Mouse (Mus musculus): ENCODE results near the gene Papln.

The Papln gene

GRCm38 (mm10) chr12:83768235-83768899 is 4.9 kb downstream of the Papln start:
- no peak for DNase-seq

DNA sequence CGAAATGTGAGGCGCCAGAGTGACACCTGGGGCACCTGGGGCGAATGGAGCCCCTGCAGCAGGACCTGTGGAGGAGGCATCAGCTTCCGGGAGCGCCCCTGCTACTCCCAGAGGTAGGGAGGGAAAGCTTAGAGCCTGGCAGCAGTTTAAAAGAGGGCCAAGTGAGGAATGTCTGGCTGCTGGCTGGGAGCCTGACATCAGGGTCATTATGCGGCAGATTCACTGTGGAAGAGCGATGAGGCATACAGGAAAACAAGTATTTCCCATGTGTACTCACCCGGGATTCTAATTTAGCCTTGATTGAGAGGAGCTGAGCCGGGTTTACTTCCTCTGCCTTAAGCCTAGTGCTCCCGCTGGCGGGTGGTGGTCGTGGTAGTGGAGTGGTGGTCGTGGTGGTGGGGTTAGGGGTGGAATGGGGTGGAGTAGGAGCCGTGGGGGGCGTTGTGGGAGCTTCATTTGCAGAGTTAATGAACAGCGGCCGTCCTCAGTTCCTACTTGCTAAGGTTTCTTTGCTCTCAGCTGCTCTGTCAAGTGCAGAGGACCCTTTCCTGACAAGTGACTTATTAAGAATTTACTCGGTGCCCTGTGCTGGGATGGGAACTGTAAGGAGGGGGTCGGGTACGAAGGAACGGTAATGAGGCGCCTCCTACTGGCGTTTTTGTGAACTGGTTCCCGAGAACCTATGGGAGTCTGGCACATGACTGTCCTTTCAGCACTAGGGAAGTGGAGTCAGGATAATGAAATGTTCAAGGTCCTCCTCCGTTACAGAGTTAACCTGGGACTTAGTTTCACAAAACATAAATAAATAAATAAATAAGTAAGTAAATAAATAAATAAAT is 7.2 kb downstream of the Papln start:
- DNase-seq: peak; percentile 79

DNA sequence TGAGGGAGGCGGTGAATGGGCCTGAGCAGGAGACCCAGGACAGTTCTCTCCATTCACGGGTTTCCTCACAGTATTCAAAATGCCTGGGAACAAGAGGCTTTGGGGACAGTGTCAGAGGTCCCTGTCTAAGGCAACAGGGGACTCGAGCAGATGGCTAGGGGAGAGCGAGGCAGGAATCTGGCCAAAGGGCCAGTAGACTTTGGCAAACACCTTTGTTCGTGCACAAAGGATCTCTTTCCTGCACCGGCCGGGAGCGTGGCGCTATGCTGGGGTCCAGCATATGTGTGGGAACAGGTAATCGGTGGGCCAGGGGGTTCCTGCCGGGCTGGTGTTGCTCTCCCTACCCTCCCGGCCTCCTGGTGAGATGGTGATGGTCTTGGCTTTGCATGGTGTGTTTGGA is 12.2 kb downstream of the Papln start:
- no peak for DNase-seq

- DNase-seq: no peak
These were observed 13.3 kb downstream of the Papln start for GRCm38 (mm10) chr12:83776766-83777165.

- DNase-seq: no peak
These were observed 16.7 kb downstream of the Papln start for GRCm38 (mm10) chr12:83780181-83780580.

DNA sequence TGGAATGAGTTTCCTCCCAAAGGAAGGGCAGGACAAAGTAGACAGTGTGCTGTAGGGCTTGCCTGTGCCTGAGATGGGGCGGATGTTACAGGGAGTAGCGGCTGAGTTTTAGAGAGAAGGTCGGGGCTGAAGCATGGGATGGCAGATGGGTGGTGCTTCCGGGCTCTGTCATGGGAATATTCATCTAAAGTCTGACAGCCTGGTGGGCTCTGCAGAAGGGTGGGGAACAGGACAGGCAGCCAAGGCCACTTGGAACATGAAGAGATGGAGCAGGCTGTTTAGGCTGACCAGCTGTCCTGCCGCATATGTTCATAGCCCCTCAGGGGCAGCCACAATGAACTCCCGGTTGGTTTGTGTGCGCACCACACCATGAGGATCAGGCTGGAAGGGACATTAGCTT is 17.8 kb downstream of the Papln start:
- DNase-seq: no peak

DNA sequence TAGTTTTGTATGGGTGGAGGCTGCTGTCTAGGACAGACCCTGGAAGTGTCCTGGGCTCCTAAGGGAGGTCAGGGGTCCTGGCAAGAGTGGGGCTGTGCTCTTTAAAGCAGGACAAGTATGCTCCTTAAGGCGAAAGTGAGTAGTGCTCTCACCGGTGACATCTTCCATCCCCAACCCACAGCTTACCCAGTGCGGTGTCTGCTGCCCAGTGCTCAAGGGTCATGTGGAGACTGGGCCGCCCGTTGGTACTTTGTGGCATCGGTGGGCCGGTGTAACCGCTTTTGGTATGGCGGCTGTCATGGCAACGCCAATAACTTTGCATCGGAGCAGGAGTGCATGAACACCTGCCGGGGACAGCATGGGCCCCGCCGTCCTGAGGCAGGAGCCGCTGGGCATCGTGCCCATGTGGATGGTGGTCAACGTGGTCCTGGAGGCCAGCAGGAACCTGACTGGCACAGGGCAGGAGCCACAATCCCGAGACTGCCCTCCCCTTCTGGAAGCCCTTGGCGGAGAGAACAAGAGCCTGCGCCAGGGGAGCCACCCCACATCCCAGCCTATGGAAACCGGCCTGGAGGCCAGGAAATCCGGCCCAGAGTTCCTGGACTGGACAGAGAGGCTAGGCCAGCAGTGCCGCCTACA is 18.3 kb downstream of the Papln start:
- DNase-seq: no peak

- DNase-seq: no peak
These were observed 19.2 kb downstream of the Papln start for GRCm38 (mm10) chr12:83782669-83783068.

- no peak for DNase-seq
These were observed 21.9 kb downstream of the Papln start for GRCm38 (mm10) chr12:83785305-83785704.

- no peak for DNase-seq
These were observed 25.8 kb downstream of the Papln start for GRCm38 (mm10) chr12:83789051-83789780.

GRCm38 (mm10) chr12:83789781-83790140 is 26.3 kb downstream of the Papln start:
- DNase-seq: no peak

GRCm38 (mm10) chr12:83790749-83791148 is 27.3 kb downstream of the Papln start:
- DNase-seq: no peak

DNA sequence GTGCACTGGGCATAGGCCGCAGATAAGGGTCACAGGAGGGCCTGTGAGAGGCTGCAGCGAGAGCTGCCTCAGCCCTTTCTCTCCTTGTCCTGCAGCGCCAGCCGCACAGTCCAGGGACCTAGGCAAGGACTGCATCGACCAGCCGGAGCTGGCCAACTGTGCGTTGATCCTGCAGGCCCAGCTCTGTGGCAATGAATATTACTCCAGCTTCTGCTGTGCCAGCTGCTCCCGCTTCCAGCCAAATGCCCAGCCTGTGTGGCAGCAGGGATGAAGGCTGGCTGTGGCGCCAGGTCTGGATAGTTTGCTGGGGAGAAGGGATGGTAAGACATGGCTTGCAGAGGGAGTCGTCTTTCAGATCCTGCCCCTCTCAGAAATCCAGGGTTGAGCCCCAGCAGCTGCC is 28.3 kb downstream of the Papln start:
- DNase-seq: no peak

DNA sequence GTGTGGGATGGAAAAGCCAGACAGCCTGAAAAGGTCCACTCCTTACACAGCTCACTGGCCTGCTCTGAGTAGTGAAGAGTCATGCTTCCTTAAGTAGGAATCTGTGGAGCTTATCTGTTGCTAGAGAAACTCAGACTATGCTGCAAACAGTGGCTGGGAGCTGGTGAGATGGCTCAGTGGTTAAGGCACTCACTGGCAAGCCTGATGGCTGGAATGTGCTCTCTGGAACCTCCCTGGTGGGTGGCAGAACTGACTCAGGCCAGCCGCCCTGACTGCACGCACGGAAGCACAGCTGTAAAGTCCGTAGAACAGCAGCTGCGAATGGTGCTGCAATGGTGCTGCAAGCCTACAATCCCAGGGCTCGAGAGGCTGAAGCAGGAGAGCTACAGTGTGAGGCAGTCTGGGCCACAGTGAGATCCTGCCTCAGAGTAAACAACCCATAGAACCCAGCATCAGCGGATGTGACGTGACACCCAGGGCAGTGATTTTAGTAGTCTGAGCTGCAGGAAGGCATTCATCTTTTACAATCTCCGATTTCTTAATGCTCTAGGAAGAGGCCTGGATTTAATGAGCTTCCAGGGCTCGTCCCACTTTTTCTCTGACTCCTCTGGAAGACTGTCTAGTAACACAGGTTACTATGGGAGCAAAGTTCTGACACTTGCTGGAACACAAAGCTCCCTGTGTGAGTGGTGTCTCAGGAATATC is 29.4 kb downstream of the Papln start:
- DNase-seq: no peak

- no peak for DNase-seq
These were observed 31.6 kb downstream of the Papln start for GRCm38 (mm10) chr12:83795051-83795450.

GRCm38 (mm10) chr12:83795586-83795985 is 32.2 kb downstream of the Papln start:
- no peak for DNase-seq

- no peak for DNase-seq
These were observed 34.9 kb downstream of the Papln start for GRCm38 (mm10) chr12:83798313-83798712.

DNA sequence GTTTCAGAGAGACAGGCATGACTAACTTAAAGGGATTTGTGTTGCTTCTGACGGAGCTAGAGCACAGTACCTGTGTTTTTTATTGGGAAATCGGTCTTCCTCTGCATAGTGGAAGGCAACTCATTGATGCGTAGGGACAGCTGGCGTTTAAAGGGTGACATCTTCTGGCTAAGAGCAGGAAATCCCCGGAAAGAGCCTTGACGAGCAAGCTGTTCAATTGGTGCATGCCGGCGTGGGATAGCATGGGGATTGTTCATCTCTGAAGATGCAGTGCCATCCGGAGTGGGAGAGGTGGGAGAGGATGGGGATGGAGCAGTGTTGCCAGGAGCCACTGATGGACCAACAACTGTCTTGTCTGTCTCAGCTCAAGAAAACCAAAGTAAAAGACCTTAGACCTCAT is 37.5 kb downstream of the Papln start:
- DNase-seq: peak; percentile 67

DNA sequence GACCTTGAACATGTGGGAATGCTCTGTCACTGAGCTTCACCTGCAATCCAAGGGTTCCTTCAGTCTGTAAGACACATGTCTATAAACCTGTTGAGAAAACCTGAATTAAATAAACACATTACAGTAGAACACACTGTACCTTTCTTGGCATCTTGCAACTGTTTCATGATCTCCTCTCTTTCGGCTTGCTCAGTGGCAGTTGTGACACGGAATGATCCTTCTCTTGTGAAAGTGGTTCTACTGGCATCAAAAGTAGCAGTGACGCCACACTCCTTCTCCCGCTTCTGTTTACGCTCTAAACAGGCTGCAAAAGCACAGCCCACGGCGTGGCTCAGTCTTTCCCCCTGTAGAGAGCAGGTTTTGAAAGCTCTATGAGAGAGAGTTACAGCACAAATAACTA is 40.2 kb downstream of the Papln start:
- DNase-seq: no peak

DNA sequence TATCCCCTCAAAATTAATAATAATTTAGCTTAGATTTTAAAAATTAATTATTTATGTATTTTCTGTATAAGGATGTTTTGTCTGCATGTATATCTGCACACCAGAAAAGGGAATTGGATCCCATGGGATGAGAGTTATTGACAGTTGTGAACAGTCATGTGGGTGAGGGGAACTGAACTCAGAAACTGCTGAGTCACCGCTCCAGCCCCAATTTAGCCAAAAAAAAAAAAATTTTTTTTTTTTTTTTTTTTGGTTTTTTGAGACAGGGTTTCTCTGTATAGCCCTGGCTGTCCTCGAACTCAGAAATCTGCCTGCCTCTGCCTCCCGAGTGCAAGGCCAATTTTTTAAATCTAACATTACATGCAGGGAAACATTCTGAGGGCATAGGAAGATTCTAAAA is 48.5 kb downstream of the Papln start:
- no peak for DNase-seq

- no peak for DNase-seq
These were observed 53.2 kb downstream of the Papln start for GRCm38 (mm10) chr12:83816616-83817015.

- DNase-seq: no peak
These were observed 67.0 kb downstream of the Papln start for GRCm38 (mm10) chr12:83830424-83830823.

- no peak for DNase-seq
These were observed 70.5 kb downstream of the Papln start for GRCm38 (mm10) chr12:83833979-83834378.
